ENCODE assay signal across 12 mouse cellular contexts in genomic region chr5:122823976-122824375, GRCm38 (mm10). TPM values are rescaled to one million over a fixed set of nuclear protein-coding genes. Genes with fewer than 3 reads are reported as not detected.
DNase-seq lines count a peak whose midpoint lies in the region; ATAC-seq lines count a peak whose summit lies in the region.
"Had no signal": no experiment of that assay in that cellular context is flagged by ENCODE, and none has a peak within 500 bp of the region (broad histone marks: within the 10 kb centered on the region; RNA-seq: fewer than 3 reads in every experiment).

No protein-coding gene starts in this region.

- no peak for ATAC-seq in erythroid progenitor cell, adult 5-6 weeks (replicated peaks; ENCODE audit: low FRiP score, poor library complexity, severe bottlenecking)

- peak; percentile 65 for DNase-seq in heart, adult 11 months
- DNase-seq in heart, adult 18-20 months, result no peak
- peak; percentile 16 for DNase-seq in retina, postnatal 1 day
- no peak for DNase-seq in retina, embryonic 14.5 days (ENCODE audit: low spot score)
- DNase-seq in WW6 (ENCODE audit: low read depth, low spot score), result peak; percentile 29
- peak; percentile 56 for DNase-seq in thymus, postnatal 4 days
- no peak for DNase-seq in layer of hippocampus, postnatal 36 days
- DNase-seq: cerebellum, adult 2 months; heart, postnatal 10 days; lung, postnatal 36 days; midbrain, embryonic 14.5 days had no signal

RNA-seq across cellular contexts. Expression of gene Anapc5, which starts 2.8 kb away (rescaled TPM):
- 100 to 1,000 TPM; 156 to 162 TPM for total RNA-seq in heart, adult 18-20 months (2021)
- 195 and 227 TPM in 2 replicates for total RNA-seq in erythroid progenitor cell, adult 5-6 weeks (2015; ENCODE audit: low replicate concordance)
- 271 and 364 TPM in 2 replicates for total RNA-seq in erythroid progenitor cell, adult 5-6 weeks (2017; ENCODE audit: low replicate concordance)
- 100 to 1,000 TPM; 193 to 202 TPM for total RNA-seq in layer of hippocampus, postnatal 36 days (2021)

RNA-seq across cellular contexts. Expression of gene Rnf34, which starts 25.9 kb away (rescaled TPM):
- total RNA-seq in heart, adult 18-20 months (2021), result 10 to 100 TPM; 28.8 to 31.7 TPM
- total RNA-seq in erythroid progenitor cell, adult 5-6 weeks (2015; ENCODE audit: low replicate concordance), result 5.8 and 29.3 TPM in 2 replicates
- 7.6 and 10.4 TPM in 2 replicates for total RNA-seq in erythroid progenitor cell, adult 5-6 weeks (2017; ENCODE audit: low replicate concordance)
- total RNA-seq in layer of hippocampus, postnatal 36 days (2021), result 10 to 100 TPM; 57.7 to 58.8 TPM

RNA-seq across cellular contexts. Expression of gene Camkk2, which starts 44.8 kb away (rescaled TPM):
- total RNA-seq in heart, adult 18-20 months (2021), result 10 to 100 TPM in 1 of 2 experiments, 1 to 10 TPM in 1; 8.6 to 12.1 TPM
- 23.9 and 25.2 TPM in 2 replicates for total RNA-seq in erythroid progenitor cell, adult 5-6 weeks (2015; ENCODE audit: low replicate concordance)
- total RNA-seq in erythroid progenitor cell, adult 5-6 weeks (2017; ENCODE audit: low replicate concordance), result 27.9 and 38.0 TPM in 2 replicates
- total RNA-seq in layer of hippocampus, postnatal 36 days (2021), result 100 to 1,000 TPM; 108 to 109 TPM

Comparison
In these comparisons a context has a peak if more than half of its experiments do, and no peak if none do; other contexts are left out.
1. DNase-seq: peak in heart, adult 11 months (single experiment), retina, postnatal 1 day (single experiment), WW6 (single experiment) and thymus, postnatal 4 days (single experiment); none in heart, adult 18-20 months (0 of 2), retina, embryonic 14.5 days (single experiment) and layer of hippocampus, postnatal 36 days (0 of 2).